Mouse (Mus musculus): ENCODE results near the gene Ptpdc1.
A peak's percentile ranks its signal among the peaks of the same experiment; 100 is the strongest.

The Ptpdc1 gene

DNA sequence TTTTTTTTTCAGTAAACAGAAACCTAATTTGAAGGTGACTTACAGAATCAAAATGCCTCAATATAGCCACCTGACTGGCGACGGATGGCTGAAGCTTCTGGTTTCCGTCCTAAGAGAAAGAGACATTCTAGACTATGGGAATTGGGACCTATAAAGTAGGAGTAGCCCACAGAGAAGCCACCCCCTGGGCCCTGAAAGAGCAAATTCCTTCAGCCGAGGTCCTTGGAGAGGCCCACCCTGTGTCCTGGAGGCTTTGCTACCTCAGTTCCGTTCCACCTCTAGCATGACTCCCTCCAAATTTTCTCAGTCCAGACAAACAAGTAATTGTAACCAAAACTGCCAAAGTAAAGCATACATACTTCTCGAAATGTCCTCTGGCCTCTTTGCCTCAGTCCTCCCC, 77.8 kb downstream of the Ptpdc1 start:
- no peak for DNase-seq (ENCODE audit: low spot score)

- DNase-seq (ENCODE audit: low spot score) = peak; percentile 98
Observed at GRCm38 (mm10) chr13:48546330-48546917, 79.0 kb downstream of the Ptpdc1 start.

DNA sequence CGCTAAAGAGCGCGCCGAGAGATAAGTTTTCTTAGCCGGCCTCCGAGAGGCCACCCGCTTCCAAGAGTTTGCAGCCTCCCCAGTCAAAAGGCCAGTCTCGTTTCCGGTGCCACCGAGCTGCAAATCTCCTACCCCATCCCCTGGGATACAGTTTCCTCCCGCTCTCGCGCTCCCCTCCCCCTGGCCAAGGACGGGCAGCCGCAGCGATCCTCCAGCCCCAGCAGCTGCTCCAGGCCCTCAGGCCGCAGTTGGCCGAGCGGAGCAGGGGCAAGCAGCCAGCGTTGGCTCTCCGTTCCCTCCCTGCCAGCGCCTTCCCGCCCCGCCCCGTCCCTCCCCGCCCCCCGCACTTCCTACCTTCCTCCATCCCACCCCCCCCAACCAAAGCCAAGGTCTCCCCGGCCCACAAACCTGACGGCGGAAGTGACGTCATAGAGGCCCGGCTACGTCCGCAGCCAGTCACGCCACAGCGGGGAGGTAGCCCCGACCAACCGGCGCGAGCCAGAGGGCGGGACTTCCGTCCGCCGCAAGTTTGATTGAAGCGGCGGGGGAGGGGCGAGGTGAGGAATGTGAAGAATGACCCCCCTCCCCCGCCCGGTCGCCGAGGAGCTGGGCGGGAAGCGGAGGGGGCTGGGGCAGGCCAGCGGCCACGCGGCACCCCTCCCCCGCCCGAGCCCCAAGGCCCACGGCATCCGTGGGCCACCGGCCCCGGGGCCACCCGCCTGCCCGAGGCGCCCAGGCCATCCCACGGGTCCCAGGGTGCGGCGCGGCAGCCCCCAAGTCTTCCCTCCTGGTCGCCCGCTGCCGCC, 79.8 kb downstream of the Ptpdc1 start:
- peak; percentile 81 for DNase-seq (ENCODE audit: low spot score)

GRCm38 (mm10) chr13:48544867-48545266, 80.6 kb downstream of the Ptpdc1 start:
- DNase-seq (ENCODE audit: low spot score) = no peak

- DNase-seq (ENCODE audit: low spot score) = no peak
Observed at GRCm38 (mm10) chr13:48544391-48544790, 81.1 kb downstream of the Ptpdc1 start.

- no peak for DNase-seq (ENCODE audit: low spot score)
Observed at GRCm38 (mm10) chr13:48540488-48540887, 85.0 kb downstream of the Ptpdc1 start.

- DNase-seq (ENCODE audit: low spot score) = no peak
Observed at GRCm38 (mm10) chr13:48533441-48533840, 92.0 kb downstream of the Ptpdc1 start.

- no peak for DNase-seq (ENCODE audit: low spot score)
Observed at GRCm38 (mm10) chr13:48531448-48531847, 94.0 kb downstream of the Ptpdc1 start.

GRCm38 (mm10) chr13:48530685-48531084, 94.8 kb downstream of the Ptpdc1 start:
- DNase-seq (ENCODE audit: low spot score) = peak; percentile 21

GRCm38 (mm10) chr13:48529028-48529427, 96.4 kb downstream of the Ptpdc1 start:
- DNase-seq (ENCODE audit: low spot score) = no peak

GRCm38 (mm10) chr13:48528123-48528871, 97.2 kb downstream of the Ptpdc1 start:
- DNase-seq (ENCODE audit: low spot score) = no peak
